Mouse (Mus musculus) thymus, adult 2 months (tissue): ENCODE results near the gene Pigk. TPM values are rescaled to one million over a fixed set of nuclear protein-coding genes. Genes with fewer than 3 reads are reported as not detected.

Experiments used
- DNase-seq: peaks from one replicate; pipeline ENCODE4 v3.0.0; 2021
- H3K27ac ChIP-seq: fragments of 200-500 bp; 2 replicates; pipeline ENCODE4 v1.5.1; 2012; ENCODE audit warnings: low read length, control low read depth; ENCODE audit not compliant: control insufficient read depth, insufficient read depth
- H3K27me3 ChIP-seq: fragments of 200-500 bp; 2 replicates; pipeline ENCODE4 v1.6.1; 2012; ENCODE audit warnings: mild to moderate bottlenecking, low read length, moderate library complexity, mixed read lengths; ENCODE audit not compliant: control insufficient read depth, insufficient read depth
- H3K36me3 ChIP-seq: fragments of 200-500 bp; 2 replicates; pipeline ENCODE4 v1.6.1; 2012; ENCODE audit warnings: mild to moderate bottlenecking, low read length, moderate library complexity; ENCODE audit not compliant: control insufficient read depth, insufficient read depth
- H3K4me1 ChIP-seq: fragments of 200-500 bp; replicated peaks from 2 replicates; pipeline ENCODE4 v1.6.1; 2012; ENCODE audit warnings: low read length; ENCODE audit not compliant: control insufficient read depth, insufficient read depth
- H3K4me3 ChIP-seq: fragments of 200-500 bp; 2 replicates; pipeline ENCODE4 v1.5.1; 2012; ENCODE audit warnings: mild to moderate bottlenecking, low read length, control low read depth, moderate library complexity; ENCODE audit not compliant: control insufficient read depth, insufficient read depth
- CTCF ChIP-seq: fragments of 200-500 bp; IDR thresholded peaks from 2 replicates; pipeline ENCODE4 v1.5.1; 2012; ENCODE audit warnings: mild to moderate bottlenecking, control low read depth, low read length, moderate library complexity, borderline replicate concordance; ENCODE audit not compliant: control insufficient read depth, poor library complexity, insufficient read depth; ENCODE audit errors: extremely low read depth
- POLR2A ChIP-seq: fragments of 200-500 bp; IDR thresholded peaks from 2 replicates; pipeline ENCODE4 v1.6.1; 2012; ENCODE audit warnings: mild to moderate bottlenecking, low read length, control low read depth, moderate library complexity; ENCODE audit not compliant: control insufficient read depth, poor library complexity, insufficient read depth; ENCODE audit errors: extremely low read depth
- WGBS: fragments of 180-500 bp; shearing (Covaris S2); methylation state at CpG from one replicate; pipeline ENCODE4 v1.1.7; 2018; 5-methylcytosine and 5-hydroxymethylcytosine counted together
- polyA plus RNA-seq: library from polyadenylated mRNA; depleted of rRNA; stranded (reverse); fragments of >200 nt; gene quantifications from 2 replicates; pipeline ENCODE4 v1.2.3, GENCODE M21; 2012

Pigk gene
- polyA plus RNA-seq, 1 experiment: 10.9 TPM

DNA sequence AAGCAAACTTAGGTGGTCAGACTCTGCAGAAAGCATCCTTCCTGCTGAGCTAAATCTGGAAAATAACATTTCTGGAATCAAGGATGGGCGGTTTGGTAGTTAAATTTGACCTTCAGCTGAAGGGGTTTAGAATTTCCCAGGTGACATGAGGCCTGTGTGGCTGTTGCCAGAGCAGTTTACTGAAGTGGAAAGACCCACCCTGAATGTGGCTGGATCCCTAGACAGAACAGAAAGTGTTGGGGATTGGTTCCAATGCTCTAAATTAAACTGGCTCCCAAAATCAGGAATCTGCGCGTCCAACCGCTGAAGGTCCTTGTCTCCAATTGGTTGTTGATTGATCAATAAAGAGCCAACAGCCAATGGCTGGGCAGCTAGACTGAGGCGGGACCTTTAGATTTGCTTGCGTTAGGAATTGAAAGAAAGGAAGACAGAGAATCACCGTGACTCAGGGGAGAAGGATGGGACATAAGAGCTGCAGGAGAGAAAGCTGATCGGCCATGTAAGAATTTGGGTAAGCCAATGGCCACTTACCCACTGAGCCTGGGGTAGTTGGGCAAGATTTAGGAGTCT is 11.5 kb upstream of the Pigk start:
- Histone ChIP-seq H3K27ac (no peak overlapping the region), H3K4me3 (no peak overlapping the region), H3K4me1 (no peaks in the 10 kb centered on the region), H3K27me3 (no peaks in the 10 kb centered on the region), H3K36me3 (no peaks in the 10 kb centered on the region)
- TF ChIP-seq POLR2A: no peak
- no peak for TF ChIP-seq CTCF
- DNase-seq: no peak
- WGBS: 62% methylated on average over 8 of the region's 8 CpGs

DNA sequence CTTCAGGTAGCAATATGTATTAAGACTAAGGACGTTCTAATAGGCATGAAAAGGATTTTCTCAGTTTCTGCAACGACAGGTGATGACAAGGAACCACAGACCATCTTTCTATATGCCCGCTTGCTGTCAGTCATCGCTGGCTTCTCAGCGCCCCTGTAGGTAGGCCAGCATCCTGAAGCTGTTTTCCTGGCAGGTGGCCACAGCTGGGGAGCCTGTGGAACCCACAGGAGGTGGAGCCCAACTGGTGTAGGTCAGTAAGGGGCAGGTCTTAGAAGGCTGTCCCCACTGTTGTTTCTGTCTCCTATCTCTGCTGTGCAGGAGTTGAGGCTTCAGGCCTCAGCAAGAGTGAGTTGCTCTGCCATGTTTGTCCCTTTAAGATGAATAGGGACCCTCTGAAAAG is 8.1 kb upstream of the Pigk start:
- H3K27me3 ChIP-seq: no peaks in the 10 kb centered on the region
- 80% methylated on average over 5 of the region's 5 CpGs for WGBS
- H3K4me3 ChIP-seq: no peak overlapping the region
- DNase-seq: no peak
- no peak for TF ChIP-seq CTCF
- TF ChIP-seq POLR2A: no peak
- no peaks in the 10 kb centered on the region for H3K36me3 ChIP-seq
- H3K27ac ChIP-seq: no peak overlapping the region
- H3K4me1 ChIP-seq: no peaks in the 10 kb centered on the region

DNA sequence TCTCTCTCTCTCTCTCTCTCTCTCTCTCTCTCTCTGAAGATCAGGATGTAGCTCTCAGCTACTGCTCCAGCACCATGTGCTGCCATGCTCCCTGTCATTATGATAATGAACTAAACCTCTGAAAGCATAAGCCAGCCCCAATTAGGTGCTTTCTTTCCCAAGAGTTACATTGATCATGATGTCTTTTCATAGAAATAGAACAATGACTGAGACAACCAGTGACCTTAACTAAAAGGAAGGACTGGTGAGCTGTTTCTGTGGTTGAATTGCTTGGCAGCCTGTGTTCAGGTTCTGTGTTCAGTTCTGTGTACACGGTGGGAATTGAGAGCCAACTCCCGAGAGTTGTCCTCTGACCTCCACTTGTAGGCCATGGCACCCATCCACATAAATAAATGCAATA is 7.0 kb upstream of the Pigk start:
- H3K4me1 ChIP-seq: no peaks in the 10 kb centered on the region
- no peak for DNase-seq
- H3K27ac ChIP-seq: no peak overlapping the region
- WGBS: 97% methylated on average over 2 of the region's 2 CpGs
- no peaks in the 10 kb centered on the region for H3K36me3 ChIP-seq
- no peak for TF ChIP-seq POLR2A
- no peak for TF ChIP-seq CTCF
- H3K27me3 ChIP-seq: no peaks in the 10 kb centered on the region
- H3K4me3 ChIP-seq: no peak overlapping the region

DNA sequence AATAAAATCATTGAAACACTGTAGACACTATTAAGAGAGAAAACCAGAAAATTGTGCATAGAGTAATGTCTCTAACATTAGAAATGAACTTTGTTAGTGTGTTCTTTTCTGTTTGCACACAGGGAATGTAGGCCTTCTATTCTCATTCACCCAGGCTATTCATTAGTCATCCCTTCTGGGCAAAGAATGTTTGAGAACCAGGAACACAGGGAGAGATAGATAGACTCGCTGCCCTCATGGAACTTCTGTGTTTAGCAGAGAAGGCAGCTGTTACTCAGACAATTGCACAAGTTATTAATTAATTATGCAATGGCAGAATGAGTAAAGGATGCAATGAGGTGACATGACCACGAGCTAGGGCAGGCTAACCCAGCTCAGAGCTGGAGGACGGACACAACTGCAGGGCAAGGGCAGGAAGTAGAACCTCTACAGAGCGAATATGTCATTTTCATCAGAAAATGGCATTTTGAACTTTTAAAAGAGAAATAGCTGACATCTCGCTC is 6.5 kb upstream of the Pigk start:
- WGBS: 79% methylated on average over 5 of the region's 5 CpGs
- DNase-seq: no peak
- H3K4me1 ChIP-seq: no peaks in the 10 kb centered on the region
- no peak overlapping the region for H3K4me3 ChIP-seq
- no peak for TF ChIP-seq POLR2A
- TF ChIP-seq CTCF: no peak
- no peaks in the 10 kb centered on the region for H3K27me3 ChIP-seq
- no peaks in the 10 kb centered on the region for H3K36me3 ChIP-seq
- no peak overlapping the region for H3K27ac ChIP-seq

DNA sequence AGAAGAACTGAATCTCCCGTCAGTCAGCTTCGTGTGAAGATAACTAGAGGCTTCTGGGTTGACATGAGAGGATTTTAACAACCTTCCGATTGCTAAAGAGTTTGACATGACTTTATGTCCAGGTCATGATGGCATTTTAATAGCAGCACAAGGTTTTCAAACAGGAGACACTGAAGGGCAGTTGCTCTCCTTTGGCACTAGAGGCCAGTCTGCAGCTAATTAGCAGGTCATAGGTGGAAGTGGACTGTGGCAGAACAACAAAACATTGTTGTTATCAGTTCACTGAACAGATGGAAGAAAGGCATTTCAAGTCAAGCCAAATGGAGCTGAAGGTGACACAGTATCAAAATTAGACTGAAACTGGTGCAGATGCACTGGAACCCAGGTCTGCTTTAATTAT is 4.0 kb upstream of the Pigk start:
- Histone ChIP-seq H3K36me3 (no peaks in the 10 kb centered on the region), H3K27ac (no peak overlapping the region), H3K27me3 (no peaks in the 10 kb centered on the region), H3K4me1 (no peaks in the 10 kb centered on the region), H3K4me3 (no peak overlapping the region)
- 86% methylated on average over 3 of the region's 3 CpGs for WGBS
- no peak for DNase-seq
- no peak for TF ChIP-seq CTCF
- TF ChIP-seq POLR2A: no peak

DNA sequence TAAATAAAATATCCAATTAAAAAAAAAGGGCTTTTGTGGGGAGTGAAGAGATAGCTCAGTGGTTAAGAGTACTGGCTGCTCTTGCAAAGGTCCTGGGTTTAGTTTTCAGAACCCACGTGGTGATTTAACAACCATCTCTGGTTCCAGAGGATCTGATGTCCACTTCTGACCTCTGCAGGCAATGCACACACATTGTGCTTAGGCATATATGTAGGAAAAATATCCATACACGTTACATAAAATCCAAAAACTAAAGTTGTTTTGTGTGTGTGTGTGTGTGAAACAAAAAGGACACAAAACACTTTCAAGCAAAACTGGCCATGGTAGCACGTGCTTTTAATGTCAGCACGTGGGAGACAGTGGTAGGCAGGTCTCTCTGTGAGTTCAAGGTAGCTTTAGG is 943 bp upstream of the Pigk start:
- no peak for TF ChIP-seq CTCF
- Histone ChIP-seq H3K4me1 (no peaks in the 10 kb centered on the region), H3K27me3 (no peaks in the 10 kb centered on the region), H3K4me3 (no peak overlapping the region), H3K36me3 (no peaks in the 10 kb centered on the region), H3K27ac (no peak overlapping the region)
- no peak for DNase-seq
- 84% methylated on average over 4 of the region's 4 CpGs for WGBS

DNA sequence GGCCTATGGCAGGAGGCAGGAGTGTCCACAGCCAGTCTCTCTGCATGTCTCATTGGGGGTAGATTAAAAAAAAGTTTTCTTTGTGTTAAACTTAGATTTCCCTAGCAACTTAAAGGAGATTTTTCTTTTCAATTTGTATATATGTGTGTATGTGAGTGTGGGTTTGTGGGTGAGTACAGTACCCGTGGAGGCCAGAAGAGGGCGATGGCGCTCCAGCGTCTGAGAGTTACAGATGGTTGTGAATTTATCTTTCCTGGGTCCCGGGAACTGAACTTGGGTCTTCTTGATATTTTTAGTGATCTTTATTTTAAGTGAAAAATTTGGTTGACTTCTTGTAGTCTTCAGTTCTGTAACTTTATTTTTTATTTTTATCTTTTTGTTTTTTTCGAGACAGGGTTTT is 7.4 kb downstream of the Pigk start:
- WGBS: 93% methylated on average over 6 of the region's 6 CpGs

More for the DNA sequence above, 7.4 kb downstream of the Pigk start:
- TF ChIP-seq POLR2A (no peak), CTCF (no peak)
- DNase-seq: no peak
- H3K4me1 ChIP-seq: no peaks in the 10 kb centered on the region
- no peaks in the 10 kb centered on the region for H3K27me3 ChIP-seq
- H3K4me3 ChIP-seq: no peak overlapping the region
- 0 out of 2 replicates have a peak, but pooled peaks cover 3% of the 10 kb centered on the region for H3K36me3 ChIP-seq
- H3K27ac ChIP-seq: no peak overlapping the region
